Mouse (Mus musculus) right cerebral cortex, postnatal 10 days (tissue): ENCODE data around the gene Abt1.

Source experiments
- DNase-seq, 2 experiments: peaks; one replicate each; pipeline ENCODE4 v3.0.0; 2021; ENCODE audit warnings: low spot score in 2 of 2

The Abt1 gene

GRCm38 (mm10) chr13:23423286-23424051 lies at the start of gene Abt1:
Gene Abt1, minus strand, starts transcription at chr13:23423866.
- DNase-seq, result peak; percentile 97 to 98

GRCm38 (mm10) chr13:23466911-23467310 lies 43.2 kb upstream of the Abt1 start:
- DNase-seq, result peak; percentile 70 to 81

GRCm38 (mm10) chr13:23466306-23466705 lies 42.6 kb upstream of the Abt1 start:
- no peak for DNase-seq

GRCm38 (mm10) chr13:23465600-23466109 lies 42.0 kb upstream of the Abt1 start, which contains the start of gene Btn1a1:
Gene Btn1a1, minus strand, starts transcription at chr13:23465901.
- DNase-seq, result no peak

- no peak for DNase-seq
Observed at GRCm38 (mm10) chr13:23464841-23465366, 41.2 kb upstream of the Abt1 start.

- DNase-seq, result peak; percentile 35 to 43
Observed at GRCm38 (mm10) chr13:23464224-23464637, 40.6 kb upstream of the Abt1 start.

GRCm38 (mm10) chr13:23463381-23464223 lies 39.9 kb upstream of the Abt1 start:
- peak; percentile 82 to 90 for DNase-seq

- DNase-seq, result no peak
Observed at GRCm38 (mm10) chr13:23462669-23463068, 39.0 kb upstream of the Abt1 start.

- DNase-seq, result no peak
Observed at GRCm38 (mm10) chr13:23462063-23462462, 38.4 kb upstream of the Abt1 start.

- no peak for DNase-seq
Observed at GRCm38 (mm10) chr13:23459264-23459846, 35.7 kb upstream of the Abt1 start.

- DNase-seq, result no peak
Observed at GRCm38 (mm10) chr13:23453926-23454325, 30.3 kb upstream of the Abt1 start.

GRCm38 (mm10) chr13:23453362-23453862 lies 29.7 kb upstream of the Abt1 start:
- DNase-seq, result peak; percentile 70 to 72

GRCm38 (mm10) chr13:23450398-23450797 lies 26.7 kb upstream of the Abt1 start:
- DNase-seq, result peak; percentile 88 to 91

- peak; percentile 74 to 77 for DNase-seq
Observed at GRCm38 (mm10) chr13:23449235-23450095, 25.8 kb upstream of the Abt1 start.

GRCm38 (mm10) chr13:23448758-23449157 lies 25.1 kb upstream of the Abt1 start:
- DNase-seq, result no peak

- peak; percentile 88 to 90 for DNase-seq
Observed at GRCm38 (mm10) chr13:23446498-23446952, 22.9 kb upstream of the Abt1 start.

- DNase-seq, result peak; percentile 92
Observed at GRCm38 (mm10) chr13:23445561-23446320, 22.1 kb upstream of the Abt1 start.

- no peak for DNase-seq
Observed at GRCm38 (mm10) chr13:23445156-23445555, 21.5 kb upstream of the Abt1 start.

- no peak for DNase-seq
Observed at GRCm38 (mm10) chr13:23444451-23444850, 20.8 kb upstream of the Abt1 start.

- DNase-seq, result no peak
Observed at GRCm38 (mm10) chr13:23439901-23440300, 16.2 kb upstream of the Abt1 start.
